Mouse (Mus musculus) forebrain, postnatal 0 days (tissue): ENCODE data around the gene Relt. TPM values are rescaled to one million over a fixed set of nuclear protein-coding genes. Genes with fewer than 3 reads are reported as not detected.

Experiments used
- ATAC-seq: fragments of 200-750 bp; cut with Nextera tagmentation; 2 replicates; pipeline ENCODE4 v1.8.0; 2017; ENCODE audit warnings: mild to moderate bottlenecking, moderate library complexity
- DNase-seq: peaks from one replicate; pipeline ENCODE4 v3.0.0-alpha.2; 2015
- H3K27ac ChIP-seq: fragments of 300-500 bp; sonication (generic); 2 replicates; pipeline ENCODE4 v1.5.1; 2014; ENCODE audit warnings: low read depth, mild to moderate bottlenecking, antibody characterized with exemption, low read length, moderate library complexity, mixed read lengths
- H3K27me3 ChIP-seq: fragments of 300-500 bp; sonication (generic); 2 replicates; pipeline ENCODE4 v1.6.1; 2014; ENCODE audit warnings: mild to moderate bottlenecking, low read length, mixed read lengths; ENCODE audit not compliant: insufficient read depth
- H3K36me3 ChIP-seq: fragments of 300-500 bp; sonication (generic); 2 replicates; pipeline ENCODE4 v1.6.1; 2014; ENCODE audit warnings: mild to moderate bottlenecking, moderate library complexity; ENCODE audit not compliant: insufficient read depth
- H3K4me1 ChIP-seq: fragments of 300-500 bp; sonication (generic); 2 replicates; pipeline ENCODE4 v1.6.1; 2014; ENCODE audit warnings: antibody characterized with exemption; ENCODE audit not compliant: insufficient read depth
- H3K4me2 ChIP-seq: fragments of 300-500 bp; sonication (generic); 2 replicates; pipeline ENCODE4 v1.6.1; 2014; ENCODE audit warnings: low read depth, mild to moderate bottlenecking, moderate library complexity
- H3K4me3 ChIP-seq: fragments of 300-500 bp; sonication (generic); 2 replicates; pipeline ENCODE4 v1.5.1; 2014; ENCODE audit warnings: low read depth, low read length, mixed read lengths
- H3K9ac ChIP-seq: fragments of 300-500 bp; sonication (generic); 2 replicates; pipeline ENCODE4 v1.6.1; 2014; ENCODE audit warnings: mild to moderate bottlenecking
- H3K9me3 ChIP-seq: fragments of 300-500 bp; sonication (generic); 2 replicates; pipeline ENCODE4 v1.6.1; 2016; ENCODE audit warnings: low read length
- CTCF ChIP-seq: sonication (generic); IDR thresholded peaks from 2 replicates; pipeline ENCODE4 v1.5.1; 2016; ENCODE audit warnings: antibody characterized with exemption, control low read depth, low read depth
- WGBS: fragments of 180-500 bp; shearing (Covaris S2); extraction: QIAGEN DNeasy Blood & Tissue Kit; methylation state at CpG from one replicate; pipeline ENCODE4 v1.1.7; 2014; 5-methylcytosine and 5-hydroxymethylcytosine counted together
- polyA plus RNA-seq: library from polyadenylated mRNA; unstranded; fragments of >200 nt; fragmentation: Nextera tagmentation; extraction: Ambion mirVana; gene quantifications from 2 replicates; pipeline ENCODE4 v1.2.1, GENCODE M21; 2015
- total RNA-seq: library from RNA; depleted of rRNA; stranded (reverse); fragments of >200 nt; gene quantifications from 2 replicates; pipeline ENCODE4 v1.2.3, GENCODE M21; 2014

Relt gene
- total and polyA plus RNA-seq, 2 experiments from 2014 or later: 4.4 to 8.3 TPM

GRCm38 (mm10) chr7:100876771-100877170 lies 13.5 kb upstream of the Relt start:
- ATAC-seq (no peak), DNase-seq (no peak)
- Histone ChIP-seq H3K27ac (no peak overlapping the region), H3K4me3 (no peak overlapping the region), H3K4me2 (no peak overlapping the region), H3K36me3 (peaks cover 80% of the 10 kb centered on the region), H3K9ac (no peak overlapping the region), H3K9me3 (no peaks in the 10 kb centered on the region), H3K4me1 (no peaks in the 10 kb centered on the region), H3K27me3 (no peaks in the 10 kb centered on the region)
- no peak for TF ChIP-seq CTCF
- 93% methylated on average over 9 of the region's 9 CpGs for WGBS

- no peak for TF ChIP-seq CTCF
Measured at GRCm38 (mm10) chr7:100876293-100876692, 13.0 kb upstream of the Relt start.

GRCm38 (mm10) chr7:100875822-100876221 lies 12.6 kb upstream of the Relt start:
- no peak overlapping the region for H3K27ac ChIP-seq
- no peak overlapping the region for H3K9ac ChIP-seq
- no peaks in the 10 kb centered on the region for H3K27me3 ChIP-seq
- H3K36me3 ChIP-seq: peaks cover 75% of the 10 kb centered on the region
- WGBS: 74% methylated on average over 1 of the region's 1 CpGs
- no peak for ATAC-seq
- H3K9me3 ChIP-seq: no peaks in the 10 kb centered on the region
- no peak overlapping the region for H3K4me3 ChIP-seq
- no peaks in the 10 kb centered on the region for H3K4me1 ChIP-seq
- no peak for DNase-seq
- H3K4me2 ChIP-seq: no peak overlapping the region
- no peak for TF ChIP-seq CTCF

More at GRCm38 (mm10) chr7:100876293-100876692, 13.0 kb upstream of the Relt start:
- H3K4me3 ChIP-seq: no peak overlapping the region
- WGBS: 87% methylated on average over 13 of the region's 13 CpGs
- no peak overlapping the region for H3K4me2 ChIP-seq
- no peaks in the 10 kb centered on the region for H3K27me3 ChIP-seq
- no peak overlapping the region for H3K9ac ChIP-seq
- H3K9me3 ChIP-seq: no peaks in the 10 kb centered on the region
- peaks cover 80% of the 10 kb centered on the region for H3K36me3 ChIP-seq
- no peak overlapping the region for H3K27ac ChIP-seq
- DNase-seq (no peak), ATAC-seq (no peak)
- H3K4me1 ChIP-seq: no peaks in the 10 kb centered on the region

- Histone ChIP-seq H3K9me3 (no peaks in the 10 kb centered on the region), H3K4me2 (no peak overlapping the region), H3K27ac (no peak overlapping the region), H3K9ac (no peak overlapping the region), H3K36me3 (peaks cover 49% of the 10 kb centered on the region), H3K4me1 (no peaks in the 10 kb centered on the region), H3K27me3 (no peaks in the 10 kb centered on the region), H3K4me3 (no peak overlapping the region)
- no peak for TF ChIP-seq CTCF
- WGBS: 96% methylated on average over 13 of the region's 13 CpGs
- no peak for ATAC-seq
- no peak for DNase-seq
Measured at GRCm38 (mm10) chr7:100873197-100873596, 10.0 kb upstream of the Relt start.

GRCm38 (mm10) chr7:100871892-100872291 lies 8.6 kb upstream of the Relt start:
- Histone ChIP-seq H3K36me3 (peaks cover 37% of the 10 kb centered on the region), H3K9me3 (no peaks in the 10 kb centered on the region), H3K4me1 (no peaks in the 10 kb centered on the region), H3K9ac (no peak overlapping the region), H3K4me2 (no peak overlapping the region), H3K27ac (no peak overlapping the region), H3K27me3 (no peaks in the 10 kb centered on the region), H3K4me3 (no peak overlapping the region)
- DNase-seq (no peak), ATAC-seq (no peak)
- 80% methylated on average over 5 of the region's 5 CpGs for WGBS
- no peak for TF ChIP-seq CTCF

- no peak overlapping the region for H3K27ac ChIP-seq
- no peaks in the 10 kb centered on the region for H3K27me3 ChIP-seq
- H3K4me2 ChIP-seq: no peak overlapping the region
- H3K36me3 ChIP-seq: peaks cover 32% of the 10 kb centered on the region
- H3K4me1 ChIP-seq: no peaks in the 10 kb centered on the region
- DNase-seq (no peak), ATAC-seq (no peak)
- H3K9me3 ChIP-seq: no peaks in the 10 kb centered on the region
- TF ChIP-seq CTCF: no peak
- no peak overlapping the region for H3K9ac ChIP-seq
- WGBS: 91% methylated on average over 4 of the region's 4 CpGs
- no peak overlapping the region for H3K4me3 ChIP-seq
Measured at GRCm38 (mm10) chr7:100871355-100871754, 8.1 kb upstream of the Relt start.

GRCm38 (mm10) chr7:100869877-100870629 lies 6.8 kb upstream of the Relt start:
- DNase-seq: no peak
- ATAC-seq: no peak
- Histone ChIP-seq H3K27ac (no peak overlapping the region), H3K36me3 (peaks cover 29% of the 10 kb centered on the region), H3K4me3 (no peak overlapping the region), H3K4me2 (no peak overlapping the region), H3K4me1 (no peaks in the 10 kb centered on the region), H3K9ac (no peak overlapping the region), H3K27me3 (no peaks in the 10 kb centered on the region), H3K9me3 (no peaks in the 10 kb centered on the region)
- no peak for TF ChIP-seq CTCF
- 91% methylated on average over 8 of the region's 8 CpGs for WGBS
